Mouse (Mus musculus) heart, adult 11 months (tissue): ENCODE results near the gene Btg2.
A peak's percentile ranks its signal among the peaks of the same experiment; 100 is the strongest.

Experiments used
- DNase-seq: peaks from one replicate; pipeline ENCODE4 v3.0.0; 2022

The Btg2 gene

GRCm38 (mm10) chr1:134055666-134056245 is 23.2 kb downstream of the Btg2 start:
- no peak for DNase-seq

- peak; percentile 94 for DNase-seq
These were observed 23.9 kb downstream of the Btg2 start for GRCm38 (mm10) chr1:134055058-134055457.

GRCm38 (mm10) chr1:134053207-134053606 is 25.7 kb downstream of the Btg2 start:
- DNase-seq = peak; percentile 97

GRCm38 (mm10) chr1:134049542-134049941 is 29.4 kb downstream of the Btg2 start:
- DNase-seq = peak; percentile 89

- DNase-seq = peak; percentile 95
These were observed 30.2 kb downstream of the Btg2 start for GRCm38 (mm10) chr1:134048759-134049158.

GRCm38 (mm10) chr1:134047431-134047830 is 31.5 kb downstream of the Btg2 start:
- DNase-seq = peak; percentile 91

- peak; percentile 90 for DNase-seq
These were observed 32.5 kb downstream of the Btg2 start for GRCm38 (mm10) chr1:134046387-134046786.

GRCm38 (mm10) chr1:134045971-134046370 is 32.9 kb downstream of the Btg2 start:
- DNase-seq = peak; percentile 97

- peak; percentile 86 for DNase-seq
These were observed 34.1 kb downstream of the Btg2 start for GRCm38 (mm10) chr1:134044805-134045204.

GRCm38 (mm10) chr1:134042341-134042740 is 36.6 kb downstream of the Btg2 start:
- DNase-seq = peak; percentile 93

GRCm38 (mm10) chr1:134041900-134042299 is 37.0 kb downstream of the Btg2 start:
- DNase-seq = peak; percentile 86

- no peak for DNase-seq
These were observed 39.6 kb downstream of the Btg2 start for GRCm38 (mm10) chr1:134039361-134039760.

- peak; percentile 82 for DNase-seq
These were observed 40.6 kb downstream of the Btg2 start for GRCm38 (mm10) chr1:134038336-134038735.

GRCm38 (mm10) chr1:134037172-134037571 is 41.7 kb downstream of the Btg2 start, which contains the start of gene Fmod:
Gene Fmod, plus strand, starts transcription at chr1:134037254.
- DNase-seq = peak; percentile 88

- no peak for DNase-seq
These were observed 42.4 kb downstream of the Btg2 start for GRCm38 (mm10) chr1:134036492-134036891.

- DNase-seq = no peak
These were observed 50.6 kb downstream of the Btg2 start for GRCm38 (mm10) chr1:134028161-134028846.

GRCm38 (mm10) chr1:134026741-134027140 is 52.2 kb downstream of the Btg2 start:
- no peak for DNase-seq

- no peak for DNase-seq
These were observed 52.9 kb downstream of the Btg2 start for GRCm38 (mm10) chr1:134025975-134026374.
